Mouse (Mus musculus) testis, postnatal 10 days (tissue): ENCODE results near the gene Spag5.

Source experiments
- DNase-seq: peaks from one replicate; pipeline ENCODE4 v3.0.0; 2021; ENCODE audit warnings: low spot score

The Spag5 gene

DNA sequence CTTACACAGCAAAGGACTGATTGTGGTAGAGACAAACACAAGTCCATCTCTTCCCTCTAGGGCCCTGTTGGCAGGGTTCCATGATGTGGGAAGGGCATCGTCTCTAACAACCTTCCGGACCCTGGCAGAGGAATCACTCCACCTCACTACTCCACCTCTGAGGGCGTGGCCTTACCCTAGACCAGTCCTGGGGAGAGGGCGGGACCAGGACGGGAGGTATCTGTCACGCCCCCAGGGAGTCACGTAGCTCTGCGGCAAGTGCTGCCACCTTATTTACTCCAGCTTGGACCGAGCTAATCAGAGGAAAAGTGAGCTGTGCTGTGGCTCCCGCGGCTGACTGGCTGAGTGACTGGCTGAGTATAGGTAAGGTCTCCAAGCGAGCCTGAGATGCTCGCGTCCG lies 21.5 kb downstream of the Spag5 start, which contains the start of gene Aldoc:
TSS of gene Aldoc (plus strand) at position 109 of the 400 bp plus-strand sequence.
- peak; percentile 85 for DNase-seq

GRCm38 (mm10) chr11:78324000-78324785 lies 22.9 kb downstream of the Spag5 start:
- DNase-seq = no peak

- DNase-seq = no peak
Observed at GRCm38 (mm10) chr11:78324965-78325364, 23.6 kb downstream of the Spag5 start.

GRCm38 (mm10) chr11:78327215-78327614 lies 25.9 kb downstream of the Spag5 start:
- no peak for DNase-seq

DNA sequence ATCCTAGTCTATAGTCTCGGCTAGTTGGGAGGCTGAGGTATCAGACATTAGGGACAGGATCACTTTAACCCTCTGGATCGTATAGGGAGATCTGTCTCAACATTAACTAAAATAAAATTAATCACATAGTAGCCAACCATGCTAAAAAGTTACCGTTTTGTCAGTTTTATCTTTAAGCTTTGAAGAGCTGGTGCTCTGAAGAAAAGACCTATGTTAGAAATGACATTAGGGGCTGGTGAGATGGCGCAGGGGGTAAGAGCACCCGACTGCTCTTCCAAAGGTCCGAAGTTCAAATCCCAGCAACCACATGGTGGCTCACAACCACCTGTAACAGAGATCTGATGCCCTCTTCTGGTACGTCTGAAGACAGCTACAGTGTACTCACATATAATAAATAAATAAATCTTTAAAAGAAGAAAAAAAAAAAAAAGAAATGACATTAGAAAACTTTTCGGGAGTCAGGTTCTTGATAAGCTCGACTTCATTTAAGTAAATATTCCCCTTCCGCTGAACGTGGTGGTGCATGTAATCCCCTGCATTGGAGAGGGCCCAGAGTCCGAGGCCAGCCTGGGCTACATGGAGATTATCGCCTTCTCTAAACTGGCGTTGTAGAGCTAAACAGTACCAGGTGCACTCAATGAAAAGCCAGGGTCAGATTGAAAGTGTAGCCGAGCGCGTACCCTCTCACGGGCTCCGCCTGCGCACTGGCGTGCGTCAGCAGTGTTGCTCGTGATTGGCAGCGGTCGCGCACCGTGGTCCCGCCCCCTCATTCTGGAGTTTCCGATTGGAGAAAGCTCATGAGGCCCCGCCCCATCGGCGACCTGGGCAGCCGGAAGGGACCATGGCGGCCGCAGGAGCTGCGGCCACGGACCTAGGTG lies 26.5 kb downstream of the Spag5 start, which contains the start of gene Pigs:
TSS of gene Pigs (plus strand) at position 782 of the 878 bp plus-strand sequence.
- peak; percentile 98 for DNase-seq

GRCm38 (mm10) chr11:78328512-78329056 lies 27.3 kb downstream of the Spag5 start:
- DNase-seq = no peak

GRCm38 (mm10) chr11:78332676-78333075 lies 31.3 kb downstream of the Spag5 start:
- DNase-seq = no peak

GRCm38 (mm10) chr11:78333992-78334391 lies 32.7 kb downstream of the Spag5 start:
- no peak for DNase-seq

GRCm38 (mm10) chr11:78337040-78337439 lies 35.7 kb downstream of the Spag5 start:
- DNase-seq = no peak

- no peak for DNase-seq
Observed at GRCm38 (mm10) chr11:78341702-78342101, 40.4 kb downstream of the Spag5 start.

DNA sequence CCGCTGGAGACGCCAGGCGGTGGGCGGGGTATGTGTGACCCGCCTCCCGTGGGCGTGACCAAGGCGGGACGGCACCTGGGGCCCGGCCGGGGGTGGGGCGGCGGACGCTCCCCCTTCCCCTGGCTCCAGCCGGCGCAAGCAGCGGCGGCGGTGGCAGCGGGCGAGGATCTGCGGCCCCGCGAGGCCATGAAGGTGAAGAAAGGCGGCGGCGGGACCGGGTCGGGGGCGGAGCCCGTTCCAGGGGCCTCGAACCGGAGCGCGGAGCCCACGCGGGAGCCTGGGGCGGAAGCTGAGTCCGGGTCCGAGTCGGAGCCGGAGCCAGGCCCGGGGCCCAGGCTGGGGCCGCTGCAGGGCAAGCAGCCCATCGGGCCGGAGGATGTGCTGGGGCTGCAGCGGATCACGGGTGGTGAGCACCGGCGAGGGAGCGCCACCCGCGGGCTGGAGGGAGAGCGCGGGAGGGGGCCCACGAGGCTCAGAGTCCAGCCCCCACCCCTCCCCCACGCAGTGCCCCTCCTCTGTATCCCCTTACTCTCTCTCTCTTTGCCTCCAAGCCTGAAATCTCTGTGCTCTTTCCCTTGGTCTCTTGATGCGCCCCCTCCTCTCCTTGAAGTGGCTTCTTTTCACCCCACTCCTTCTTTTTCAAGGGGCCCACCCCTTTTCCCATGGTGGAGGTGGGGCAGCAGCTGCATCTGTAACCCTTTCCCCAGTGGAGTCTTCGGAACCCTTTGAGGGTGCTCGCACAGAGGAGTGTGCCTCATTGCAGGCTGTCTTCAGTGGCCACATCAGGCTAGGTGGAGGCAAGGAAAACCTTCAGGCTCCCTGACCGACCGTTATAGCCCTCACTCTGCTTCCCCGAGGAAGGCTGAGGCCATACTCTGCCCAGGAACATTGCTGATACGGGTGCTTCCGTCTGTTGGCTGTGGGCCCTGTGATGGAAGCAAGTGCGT lies 42.3 kb downstream of the Spag5 start, which contains the start of gene Unc119:
TSS of gene Unc119 (plus strand) at position 102 of the 947 bp plus-strand sequence.
- DNase-seq = peak; percentile 93

- DNase-seq = no peak
Observed at GRCm38 (mm10) chr11:78344328-78344889, 43.1 kb downstream of the Spag5 start.

DNA sequence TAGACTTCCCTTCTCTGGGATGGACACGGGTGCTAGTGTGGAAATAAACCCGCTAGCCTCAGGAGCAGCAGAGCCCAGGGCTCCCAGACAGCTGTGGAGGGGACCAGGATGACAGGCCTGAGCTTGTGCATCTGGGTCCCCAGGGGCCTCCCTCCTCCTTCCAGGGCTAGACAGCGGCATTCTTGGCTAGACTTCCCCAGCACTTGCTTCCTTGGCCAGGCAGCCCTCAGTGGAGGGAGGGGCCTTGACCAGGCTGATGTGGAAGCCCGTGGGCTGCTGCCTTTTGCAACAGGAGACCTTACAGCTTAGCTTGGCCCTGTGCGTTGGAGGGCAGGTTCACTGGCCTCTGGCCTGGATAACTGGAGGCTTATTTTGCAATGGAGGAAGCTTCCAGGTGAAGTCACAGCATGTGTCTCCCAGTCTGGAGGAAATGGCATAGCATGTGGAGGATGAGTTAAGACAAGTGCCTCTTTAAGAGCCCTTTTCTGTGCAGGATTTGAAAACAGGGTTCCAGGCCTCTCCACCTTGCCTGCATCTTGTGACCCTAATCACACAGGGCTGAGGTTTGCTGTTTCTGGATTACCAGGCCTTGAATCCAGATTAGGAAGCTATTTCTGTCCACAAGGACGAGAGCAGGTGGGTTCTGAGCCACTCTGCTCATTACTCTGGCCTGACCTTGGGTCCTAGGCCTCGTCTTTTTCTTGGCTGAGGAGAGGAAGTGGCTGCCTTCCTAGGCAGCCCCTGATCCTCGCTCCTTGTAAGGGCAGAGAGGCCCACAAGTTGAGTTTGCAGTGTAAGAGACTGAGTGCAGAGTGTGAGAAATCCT lies 43.8 kb downstream of the Spag5 start:
- peak; percentile 77 for DNase-seq

DNA sequence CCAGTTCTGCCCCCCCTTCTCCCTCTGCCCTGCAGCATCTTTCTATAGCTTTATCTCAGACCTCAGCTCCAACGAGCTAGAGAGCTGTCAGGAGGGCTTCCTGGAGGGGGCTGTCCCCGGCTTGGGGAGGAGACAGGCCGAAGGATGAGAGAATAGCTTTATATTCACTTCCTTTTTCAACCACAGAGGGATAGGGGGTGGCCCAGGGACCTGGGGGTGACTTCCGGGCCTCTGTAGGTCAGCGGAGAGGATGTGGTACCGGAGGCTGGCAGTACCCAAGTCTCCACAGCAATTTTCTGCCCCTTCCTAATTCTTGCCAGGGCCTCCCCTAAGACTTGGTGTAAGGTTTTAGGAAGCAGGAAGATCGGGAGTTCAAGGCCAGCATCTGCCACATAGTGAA lies 44.5 kb downstream of the Spag5 start:
- DNase-seq = no peak

- DNase-seq = no peak
Observed at GRCm38 (mm10) chr11:78346326-78347069, 45.2 kb downstream of the Spag5 start.

DNA sequence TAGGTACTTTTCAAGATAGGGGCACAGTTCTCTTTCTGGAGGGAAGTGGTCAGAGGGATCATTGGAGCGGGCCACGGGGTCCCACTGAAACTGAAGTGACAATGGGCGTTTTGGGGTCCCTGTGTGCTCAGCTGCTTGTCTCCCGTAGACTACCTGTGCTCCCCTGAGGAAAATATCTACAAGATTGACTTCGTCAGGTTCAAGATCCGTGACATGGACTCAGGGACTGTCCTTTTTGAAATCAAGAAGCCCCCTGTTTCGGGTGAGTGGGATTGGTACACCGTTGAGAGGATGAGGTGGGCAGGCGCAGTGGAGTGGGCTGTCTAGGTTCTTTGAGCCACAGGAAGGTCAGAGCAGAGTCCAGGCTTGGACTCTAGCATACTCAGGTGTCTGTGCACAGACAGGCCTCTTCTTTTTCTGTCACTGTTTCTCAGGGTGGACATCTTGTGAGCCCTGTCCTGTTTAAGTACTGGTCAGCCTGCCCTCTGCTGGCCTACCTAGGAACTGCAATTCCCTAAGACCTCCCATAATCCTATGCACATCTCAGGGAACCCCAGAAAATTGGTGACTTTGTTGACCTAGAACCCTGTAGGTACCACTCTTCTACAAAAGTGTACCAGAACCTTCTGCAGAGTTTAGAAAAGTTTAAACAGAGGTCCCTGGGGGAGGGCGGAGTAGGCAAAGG lies 45.9 kb downstream of the Spag5 start:
- DNase-seq = peak; percentile 87

- DNase-seq = no peak
Observed at GRCm38 (mm10) chr11:78347908-78348307, 46.6 kb downstream of the Spag5 start.

DNA sequence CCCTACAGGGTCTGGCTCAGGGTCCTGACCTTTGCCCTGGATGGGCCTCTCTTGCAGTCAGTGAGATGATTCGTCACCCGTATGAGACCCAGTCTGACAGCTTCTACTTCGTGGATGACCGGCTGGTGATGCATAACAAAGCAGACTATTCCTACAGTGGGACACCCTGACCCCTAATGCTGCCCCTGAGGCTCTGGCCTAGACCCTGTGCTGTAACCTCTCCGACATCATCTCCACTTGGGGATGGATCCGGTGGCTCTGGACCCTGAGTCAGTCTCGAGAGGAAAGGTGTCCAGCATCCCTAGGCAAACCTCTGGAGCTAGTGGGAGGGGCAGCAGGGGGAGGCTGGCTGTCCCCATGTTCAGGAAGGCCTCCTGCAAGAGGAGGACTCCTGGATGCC lies 47.1 kb downstream of the Spag5 start:
- no peak for DNase-seq
